Mouse (Mus musculus): ENCODE data around the gene Eno3. TPM values are rescaled to one million over a fixed set of nuclear protein-coding genes. Genes with fewer than 3 reads are reported as not detected.

The Eno3 gene
- polyA plus RNA-seq, 1 experiment, result 19.9 TPM

- DNase-seq (ENCODE audit: low read depth, low spot score), result no peak
- WGBS, result 76% methylated on average over 7 of the region's 7 CpGs
Observed at GRCm38 (mm10) chr11:70641241-70641640, 15.8 kb upstream of the Eno3 start.

GRCm38 (mm10) chr11:70643051-70643450 is 14.0 kb upstream of the Eno3 start:
- no peak for DNase-seq (ENCODE audit: low read depth, low spot score)
- WGBS, result 87% methylated on average over 6 of the region's 6 CpGs

GRCm38 (mm10) chr11:70644564-70645103 is 12.4 kb upstream of the Eno3 start:
- WGBS, result 94% methylated on average over 8 of the region's 8 CpGs
- no peak for DNase-seq (ENCODE audit: low read depth, low spot score)

- 78% methylated on average over 12 of the region's 12 CpGs for WGBS
- DNase-seq (ENCODE audit: low read depth, low spot score), result no peak
Observed at GRCm38 (mm10) chr11:70645461-70646258, 11.3 kb upstream of the Eno3 start.

DNA sequence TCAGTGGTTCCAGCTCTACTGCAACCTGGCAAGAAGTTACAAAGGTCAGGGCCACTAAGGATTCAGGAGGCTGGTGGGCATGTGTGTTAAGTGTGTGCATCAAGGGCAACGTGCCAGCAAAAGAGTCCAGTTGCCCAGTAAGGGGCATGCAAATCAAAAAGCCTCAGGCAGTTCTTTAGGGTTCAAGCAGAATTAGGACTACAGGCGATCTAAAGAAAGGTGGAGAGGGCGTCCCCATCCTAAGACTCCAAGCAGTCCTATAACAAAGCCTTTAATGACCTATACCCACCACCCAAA is 10.8 kb upstream of the Eno3 start:
- WGBS, result 2% methylated on average over 3 of the region's 3 CpGs
- no peak for DNase-seq (ENCODE audit: low read depth, low spot score)

DNA sequence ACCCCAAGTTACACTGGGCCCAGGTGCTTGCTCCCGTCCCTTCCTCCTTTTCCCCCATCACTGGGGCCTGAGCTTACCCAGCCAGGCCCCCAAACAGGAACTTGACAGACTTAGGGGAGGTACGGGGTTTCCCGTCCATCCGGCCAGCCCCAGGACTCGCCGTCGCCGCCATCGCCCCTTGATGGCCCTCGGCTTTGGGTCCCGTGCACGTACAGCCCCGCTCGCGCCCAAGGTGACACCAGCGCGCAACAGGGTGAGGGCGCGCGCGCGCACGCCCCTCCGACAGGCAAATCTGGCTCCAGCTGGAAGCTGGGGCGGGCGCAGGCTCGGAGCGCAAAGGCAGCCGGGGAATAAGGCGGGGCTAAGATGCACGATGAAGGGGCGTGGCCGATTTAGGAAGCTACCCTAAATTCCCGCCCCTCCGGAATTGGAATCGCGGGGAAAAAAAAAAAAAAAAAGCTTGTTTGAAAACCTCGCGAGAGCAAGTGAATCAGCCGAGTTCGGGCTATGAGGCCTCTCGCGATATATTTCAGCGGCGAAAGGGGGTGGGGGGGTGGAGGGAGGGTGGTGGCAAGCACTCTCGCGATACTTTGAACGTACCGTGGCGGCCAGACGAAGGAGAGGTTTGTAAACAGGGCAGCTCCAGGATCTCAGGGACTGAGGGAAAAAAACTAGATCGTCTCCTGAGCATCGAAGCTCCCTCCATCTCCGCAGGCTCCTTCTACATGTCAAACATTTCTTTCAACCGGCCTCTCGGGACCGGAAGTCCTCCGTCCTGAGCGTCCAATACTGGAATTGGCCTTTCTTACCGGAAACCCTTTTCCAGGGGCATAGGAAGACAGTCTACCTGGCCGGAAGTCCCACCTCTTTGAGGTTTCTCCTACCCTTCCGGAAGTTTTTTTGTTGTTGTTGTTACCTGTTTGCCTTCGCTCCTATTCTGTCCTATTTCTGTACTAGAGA is 10.0 kb upstream of the Eno3 start, which contains the start of the genes Rnf167 and Slc25a11:
Rnf167 (plus strand) TSS at position 545 of the 960 bp plus-strand sequence.
Slc25a11 (minus strand) TSS at position 789 of the 960 bp plus-strand sequence.
- under 1% methylated on average over 63 of the region's 63 CpGs for WGBS
- DNase-seq (ENCODE audit: low read depth, low spot score), result peak; percentile 94

- 2% methylated on average over 28 of the region's 28 CpGs for WGBS
- DNase-seq (ENCODE audit: low read depth, low spot score), result no peak
Observed at GRCm38 (mm10) chr11:70647716-70648420, 9.1 kb upstream of the Eno3 start.

GRCm38 (mm10) chr11:70648512-70648911 is 8.5 kb upstream of the Eno3 start:
- no peak for DNase-seq (ENCODE audit: low read depth, low spot score)
- 35% methylated on average over 4 of the region's 4 CpGs for WGBS

DNA sequence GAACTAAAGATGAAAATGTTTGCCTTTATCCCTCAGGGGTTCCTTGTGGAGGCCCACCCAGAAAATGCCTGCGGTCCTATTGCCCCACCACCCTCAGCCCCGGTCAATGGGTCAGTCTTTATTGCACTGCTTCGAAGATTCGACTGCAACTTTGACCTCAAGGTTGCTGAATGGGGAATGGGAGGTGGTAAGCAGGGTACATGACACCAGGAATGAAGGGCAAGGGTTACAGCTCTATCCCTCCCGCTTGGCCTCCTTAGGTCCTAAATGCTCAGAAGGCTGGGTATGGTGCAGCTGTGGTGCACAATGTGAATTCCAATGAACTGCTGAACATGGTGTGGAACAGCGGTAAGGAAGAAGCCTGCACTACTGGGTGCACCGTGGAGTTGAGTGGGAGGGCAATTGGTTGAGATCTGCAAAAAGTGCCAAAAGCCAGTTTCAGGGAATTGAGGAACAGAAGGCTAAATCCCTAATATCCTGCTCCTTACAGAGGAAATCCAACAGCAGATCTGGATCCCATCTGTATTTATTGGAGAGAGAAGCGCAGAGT is 7.7 kb upstream of the Eno3 start:
- 46% methylated on average over 8 of the region's 8 CpGs for WGBS
- no peak for DNase-seq (ENCODE audit: low read depth, low spot score)

GRCm38 (mm10) chr11:70650322-70651175 is 6.5 kb upstream of the Eno3 start:
- WGBS, result 34% methylated on average over 12 of the region's 12 CpGs
- no peak for DNase-seq (ENCODE audit: low read depth, low spot score)

- WGBS, result 4% methylated on average over 2 of the region's 2 CpGs
- no peak for DNase-seq (ENCODE audit: low read depth, low spot score)
Observed at GRCm38 (mm10) chr11:70651391-70651790, 5.6 kb upstream of the Eno3 start.

DNA sequence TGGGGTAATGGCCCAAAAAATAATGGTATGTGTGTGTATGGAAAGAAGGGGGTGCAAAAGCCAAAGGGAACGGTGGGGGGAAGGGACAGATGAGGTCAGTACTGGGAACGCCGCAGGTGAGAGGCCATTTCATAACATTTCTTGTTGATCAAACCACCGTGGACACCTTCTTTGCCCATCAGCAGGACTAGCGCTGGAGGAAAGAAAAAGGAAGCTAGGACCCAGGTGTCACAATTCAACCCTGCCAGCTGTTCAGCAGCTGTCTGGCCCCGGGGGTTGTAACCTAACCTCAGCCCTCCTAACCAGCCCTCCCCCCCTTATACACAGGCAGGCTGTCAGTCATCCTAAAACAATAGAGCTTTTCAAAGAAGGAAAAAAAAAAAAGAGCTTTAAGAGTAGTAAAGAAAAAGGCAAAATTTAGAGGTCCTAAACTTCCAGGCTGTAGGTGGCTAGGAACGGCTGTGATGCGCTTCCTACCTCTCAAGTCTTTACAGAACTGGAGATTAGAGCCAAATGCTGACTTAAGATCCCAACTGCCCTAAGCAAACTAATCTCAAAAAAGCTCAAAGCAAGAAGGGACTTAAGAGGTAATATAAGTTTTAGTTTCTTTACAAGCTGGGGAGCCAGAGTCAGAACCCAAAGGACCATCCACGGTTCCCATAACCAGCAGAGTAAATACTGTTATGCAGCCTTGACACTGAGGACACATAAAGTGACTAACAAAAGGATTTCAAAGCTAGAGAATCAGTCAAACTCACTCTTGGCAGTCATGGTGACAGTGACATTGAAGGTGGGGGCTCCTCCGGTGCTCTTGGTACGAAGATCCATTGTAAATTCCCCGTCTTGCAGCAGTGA is 4.7 kb upstream of the Eno3 start:
- no peak for DNase-seq (ENCODE audit: low read depth, low spot score)
- WGBS, result 16% methylated on average over 12 of the region's 12 CpGs

- no peak for DNase-seq (ENCODE audit: low read depth, low spot score)
- WGBS, result 7% methylated on average over 6 of the region's 6 CpGs
Observed at GRCm38 (mm10) chr11:70652884-70653344, 4.1 kb upstream of the Eno3 start.

DNA sequence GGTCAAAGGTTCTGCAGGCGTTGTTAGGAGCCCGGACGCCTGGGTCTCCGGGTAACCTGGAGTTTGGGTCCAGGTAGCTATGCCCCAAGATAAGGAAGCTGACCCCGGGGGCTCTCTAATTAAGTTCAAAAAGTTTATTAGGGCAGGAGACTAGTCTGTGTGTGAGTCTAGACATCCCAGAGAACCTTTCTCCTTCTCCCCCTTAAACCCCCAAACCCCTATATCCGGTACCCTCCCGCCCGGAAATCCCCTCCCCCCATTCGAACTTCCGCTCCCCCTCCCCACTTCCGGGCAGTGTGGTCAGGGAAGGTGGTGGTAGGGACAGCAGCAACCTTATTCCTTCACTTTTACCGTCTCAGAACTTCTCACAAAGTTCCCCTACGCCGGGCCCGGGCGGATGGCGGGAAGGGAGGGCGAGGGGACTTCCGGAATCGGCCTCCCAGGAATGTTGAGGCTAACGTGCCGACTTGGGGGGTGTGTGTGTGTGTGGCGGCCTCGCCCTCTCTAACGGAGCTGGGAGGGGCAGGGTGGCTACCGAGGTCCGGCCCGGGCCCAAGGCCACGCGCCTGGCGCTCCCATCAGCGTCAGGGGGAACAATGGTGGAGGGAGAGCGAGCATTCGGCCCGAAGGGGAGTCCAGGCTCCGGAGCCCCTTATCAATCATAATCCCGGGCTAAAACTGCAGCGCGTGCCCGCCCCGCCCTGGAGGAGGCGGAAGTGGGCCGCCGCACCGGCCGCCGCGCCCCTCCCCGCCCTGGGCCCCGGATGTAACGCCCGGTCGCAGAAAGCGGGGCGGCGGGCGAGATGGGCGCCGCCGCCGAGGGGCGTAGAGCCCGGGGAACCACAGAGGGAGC is 3.4 kb upstream of the Eno3 start:
- 1% methylated on average over 63 of the region's 63 CpGs for WGBS
- no peak for DNase-seq (ENCODE audit: low read depth, low spot score)

- WGBS, result 1% methylated on average over 57 of the region's 61 CpGs
- DNase-seq (ENCODE audit: low read depth, low spot score), result no peak
Observed at GRCm38 (mm10) chr11:70654198-70654922, 2.6 kb upstream of the Eno3 start, which contains the start of gene Pfn1. TSS of gene Pfn1 (minus strand) at chr11:70654644.
